Mouse (Mus musculus): ENCODE data around the gene Tmbim7.
"Not testable (repeated sequence)": the region's sequence is repeated elsewhere in the genome, so short reads cannot be mapped to it uniquely, and the experiment has no call there.

The Tmbim7 gene

DNA sequence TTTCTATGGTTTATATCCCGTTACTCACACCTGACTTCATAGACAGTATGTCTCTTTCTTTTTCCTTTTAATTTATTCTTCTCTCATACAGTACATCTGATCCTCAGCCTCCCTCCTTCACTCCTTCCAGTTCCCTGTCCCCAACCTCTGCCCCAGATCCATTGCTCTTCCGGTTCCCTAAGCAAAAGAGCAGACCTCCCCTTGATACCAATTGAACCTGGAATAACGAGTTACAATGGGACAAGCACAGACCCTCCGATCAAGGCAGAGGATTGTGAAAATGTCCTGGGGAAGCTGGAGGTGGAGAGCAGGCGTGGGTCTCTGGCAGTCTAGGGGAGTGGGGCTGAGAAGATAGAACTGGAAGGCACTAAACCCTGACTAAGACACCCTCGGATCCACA, at the start of gene Tmbim7:
Gene Tmbim7 (plus strand): TSS at position 301 of the 400 bp plus-strand sequence.
- no peak for DNase-seq (ENCODE audit: low spot score)

GRCm38 (mm10) chr5:3607114-3607513, 43.9 kb upstream of the Tmbim7 start:
- no peak for DNase-seq (ENCODE audit: low spot score)

- DNase-seq (ENCODE audit: low spot score), result no peak
Measured at GRCm38 (mm10) chr5:3609241-3609640, 41.7 kb upstream of the Tmbim7 start.

GRCm38 (mm10) chr5:3611835-3612234, 39.1 kb upstream of the Tmbim7 start:
- DNase-seq (ENCODE audit: low spot score), result not testable (repeated sequence)

GRCm38 (mm10) chr5:3620486-3620885, 30.5 kb upstream of the Tmbim7 start:
- no peak for DNase-seq (ENCODE audit: low spot score)

DNA sequence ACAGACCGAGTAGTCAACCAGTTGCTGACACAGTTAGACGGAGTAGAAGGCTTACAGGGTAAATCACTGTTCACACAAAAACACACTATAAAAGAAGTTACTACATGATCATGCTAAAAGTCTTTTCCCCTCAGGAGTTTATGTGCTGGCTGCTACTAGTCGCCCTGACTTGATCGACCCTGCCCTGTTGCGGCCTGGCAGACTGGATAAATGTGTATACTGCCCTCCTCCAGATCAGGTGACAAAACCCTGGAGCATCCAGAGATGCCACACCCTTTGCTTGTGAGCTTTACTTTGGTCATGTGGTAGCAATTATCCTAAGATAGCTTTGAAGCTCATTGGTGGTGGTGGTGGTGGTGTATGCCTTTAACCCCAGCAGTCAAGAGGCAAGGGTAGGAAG, 20.9 kb upstream of the Tmbim7 start:
- no peak for DNase-seq (ENCODE audit: low spot score)

DNA sequence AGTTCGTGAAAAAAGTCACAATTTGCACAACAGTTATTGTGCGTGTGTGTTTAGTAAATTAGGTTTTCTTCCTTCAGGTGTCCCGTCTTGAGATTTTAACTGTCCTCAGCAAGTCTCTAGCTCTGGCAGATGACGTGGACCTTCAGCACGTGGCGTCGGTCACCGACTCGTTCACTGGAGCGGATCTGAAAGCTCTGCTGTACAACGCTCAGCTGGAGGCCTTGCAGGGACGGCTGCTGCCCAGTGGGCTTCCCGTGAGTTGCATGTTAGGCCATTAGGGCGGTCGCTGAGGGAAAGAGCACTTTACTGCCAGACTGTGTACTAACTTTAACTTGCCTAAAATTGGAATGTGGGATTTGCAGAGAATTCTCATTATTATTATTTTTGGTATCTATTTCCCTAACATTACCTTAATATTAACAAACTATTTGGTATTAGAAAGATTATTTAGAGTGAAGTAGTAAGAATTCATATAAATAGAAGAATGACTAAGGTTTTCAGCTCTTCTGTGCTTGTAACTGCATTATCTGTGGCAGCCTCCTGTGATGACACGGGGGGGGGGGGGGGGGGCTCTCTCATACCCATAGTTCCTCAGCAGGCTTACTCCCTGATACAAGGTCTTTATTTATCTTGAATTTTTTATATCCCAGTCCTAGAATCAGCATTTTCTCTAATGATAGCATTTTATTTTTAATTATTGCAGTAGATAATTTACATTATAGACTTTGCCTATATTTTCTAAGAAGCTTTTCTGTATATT, 19.3 kb upstream of the Tmbim7 start:
- no peak for DNase-seq (ENCODE audit: low spot score)

- DNase-seq (ENCODE audit: low spot score), result no peak
Measured at GRCm38 (mm10) chr5:3632285-3632684, 18.7 kb upstream of the Tmbim7 start.

DNA sequence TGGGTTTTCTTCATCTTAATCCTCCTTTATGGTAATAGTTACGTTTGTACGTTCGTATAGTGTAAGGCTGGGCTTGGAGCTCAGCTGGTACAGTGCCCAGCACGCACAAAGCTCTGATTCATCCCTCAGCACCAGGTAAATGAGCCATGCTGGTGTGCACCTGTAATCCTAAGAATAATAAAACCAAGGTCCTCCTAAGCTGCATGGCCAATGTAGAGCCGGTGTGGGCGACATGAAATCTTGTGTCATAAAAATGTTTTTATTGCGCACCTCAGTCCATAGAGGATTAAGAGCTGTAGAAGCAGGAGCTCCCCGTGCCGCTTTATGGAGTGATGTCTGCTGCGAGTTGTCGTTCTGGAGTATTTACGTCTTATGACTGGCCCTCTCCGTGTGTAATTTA, 17.7 kb upstream of the Tmbim7 start:
- DNase-seq (ENCODE audit: low spot score), result no peak

DNA sequence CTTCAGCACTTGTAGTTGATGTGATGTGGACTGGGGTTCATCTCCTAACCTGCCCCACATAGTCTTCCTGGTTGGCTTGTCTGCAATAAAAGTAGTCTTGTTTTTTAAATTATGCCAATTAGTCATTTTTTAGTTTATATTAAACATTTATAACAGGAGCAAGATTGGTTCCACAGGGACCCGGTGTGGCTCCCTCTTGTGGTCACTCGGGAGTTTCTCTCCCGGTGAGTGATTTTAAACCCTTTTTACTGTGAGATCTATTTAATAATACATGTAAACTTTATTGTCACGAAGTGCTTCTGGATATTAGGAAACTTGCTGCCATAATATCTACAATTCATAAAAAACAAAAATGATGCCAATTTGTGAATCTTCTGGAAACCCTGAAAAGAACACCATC, 17.0 kb upstream of the Tmbim7 start:
- no peak for DNase-seq (ENCODE audit: low spot score)

- DNase-seq (ENCODE audit: low spot score), result no peak
Measured at GRCm38 (mm10) chr5:3635286-3635685, 15.7 kb upstream of the Tmbim7 start.

DNA sequence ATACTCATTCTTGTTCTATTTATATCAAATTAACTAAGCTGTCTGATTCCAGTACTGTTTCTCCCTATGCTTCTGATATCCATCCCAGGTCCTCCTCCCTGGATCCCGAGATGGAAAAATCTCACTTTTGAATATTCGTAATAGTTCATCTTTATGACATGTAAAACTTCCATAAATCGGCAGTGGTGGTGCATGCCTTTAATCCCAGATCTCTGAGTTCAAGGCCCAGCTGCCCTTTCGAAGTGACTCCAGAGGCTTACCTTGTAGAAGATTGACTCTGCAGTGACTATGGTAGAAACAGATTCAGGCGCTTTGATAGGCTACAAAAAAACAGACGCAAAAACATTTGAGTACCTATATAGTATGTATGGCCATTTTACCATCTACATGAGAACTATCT, 6.4 kb upstream of the Tmbim7 start:
- DNase-seq (ENCODE audit: low spot score), result no peak

DNA sequence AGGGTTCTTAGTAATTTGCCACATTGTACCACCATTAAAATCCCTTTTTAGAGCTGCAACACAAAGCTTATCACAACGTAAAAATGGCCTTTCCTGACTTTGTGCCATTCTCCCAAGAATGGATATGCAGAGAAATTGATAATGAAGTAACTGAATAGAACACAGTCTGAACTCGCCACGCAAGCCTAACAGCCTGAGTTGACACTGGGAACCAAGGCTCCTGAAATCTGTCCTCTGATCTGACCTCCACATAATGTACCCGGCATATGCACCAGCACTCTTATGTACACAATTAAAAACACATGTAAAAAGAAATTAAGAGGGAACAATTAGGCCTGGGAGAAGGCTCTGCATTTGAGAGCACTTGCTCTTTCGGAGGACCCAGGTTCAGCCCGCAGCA, 5.7 kb upstream of the Tmbim7 start:
- DNase-seq (ENCODE audit: low spot score), result no peak

GRCm38 (mm10) chr5:3646539-3646938, 4.4 kb upstream of the Tmbim7 start:
- DNase-seq (ENCODE audit: low spot score), result no peak

GRCm38 (mm10) chr5:3646991-3647707, 3.8 kb upstream of the Tmbim7 start:
- DNase-seq (ENCODE audit: low spot score), result peak; percentile 44

DNA sequence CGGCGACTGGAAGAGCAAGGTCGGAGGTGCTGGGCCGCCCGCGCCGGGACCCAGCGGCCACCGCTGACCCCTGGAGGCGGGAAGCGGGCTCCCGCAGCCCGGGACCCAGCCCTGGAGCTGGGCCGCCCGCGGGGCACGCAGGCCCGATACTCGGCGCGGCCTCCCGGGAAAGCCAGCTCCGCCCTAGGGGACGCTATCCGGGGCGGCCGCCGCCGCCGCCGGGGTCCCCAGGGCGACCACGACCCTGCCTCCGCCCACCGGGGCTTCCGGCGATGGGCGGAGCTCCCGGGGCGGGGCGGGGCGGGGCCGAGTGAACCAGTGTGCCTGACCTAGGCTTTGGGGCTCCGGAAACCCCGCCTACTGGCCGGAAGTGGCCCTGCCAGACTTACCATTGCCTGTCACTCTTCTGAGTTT, 3.3 kb upstream of the Tmbim7 start:
- peak; percentile 89 for DNase-seq (ENCODE audit: low spot score)

DNA sequence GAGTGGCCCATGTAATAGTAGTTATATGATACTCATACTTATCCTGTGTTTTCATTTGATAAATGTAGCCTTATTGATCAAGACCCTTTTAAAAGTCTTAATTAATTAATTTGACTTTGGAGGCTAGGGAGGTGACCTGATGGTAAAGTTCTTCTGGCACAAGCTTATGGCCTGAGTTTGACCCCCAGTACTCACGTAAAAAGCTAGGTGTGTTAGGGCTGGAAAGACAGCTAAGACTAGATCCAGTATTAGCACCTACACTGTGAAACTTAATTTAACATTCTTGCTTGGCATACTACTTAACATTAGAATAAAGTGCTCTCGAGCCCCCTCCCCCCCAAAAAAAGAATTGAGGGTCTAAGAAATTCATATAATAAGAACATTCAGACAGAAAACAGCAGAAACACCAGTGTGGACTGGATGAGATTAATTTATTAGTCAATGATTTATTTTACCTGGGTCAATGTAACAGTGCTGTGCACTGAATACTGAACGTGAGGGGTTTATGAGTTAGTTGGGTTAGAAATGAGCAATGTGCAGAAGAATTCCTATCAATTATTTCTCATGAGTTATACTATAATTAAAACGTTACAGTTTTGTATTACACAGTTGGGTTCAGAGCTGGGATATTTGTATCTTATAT, 2.7 kb upstream of the Tmbim7 start:
- DNase-seq (ENCODE audit: low spot score), result no peak

GRCm38 (mm10) chr5:3648849-3649210, 2.2 kb upstream of the Tmbim7 start:
- no peak for DNase-seq (ENCODE audit: low spot score)

GRCm38 (mm10) chr5:3651621-3652020, 640 bp downstream of the Tmbim7 start:
- no peak for DNase-seq (ENCODE audit: low spot score)

DNA sequence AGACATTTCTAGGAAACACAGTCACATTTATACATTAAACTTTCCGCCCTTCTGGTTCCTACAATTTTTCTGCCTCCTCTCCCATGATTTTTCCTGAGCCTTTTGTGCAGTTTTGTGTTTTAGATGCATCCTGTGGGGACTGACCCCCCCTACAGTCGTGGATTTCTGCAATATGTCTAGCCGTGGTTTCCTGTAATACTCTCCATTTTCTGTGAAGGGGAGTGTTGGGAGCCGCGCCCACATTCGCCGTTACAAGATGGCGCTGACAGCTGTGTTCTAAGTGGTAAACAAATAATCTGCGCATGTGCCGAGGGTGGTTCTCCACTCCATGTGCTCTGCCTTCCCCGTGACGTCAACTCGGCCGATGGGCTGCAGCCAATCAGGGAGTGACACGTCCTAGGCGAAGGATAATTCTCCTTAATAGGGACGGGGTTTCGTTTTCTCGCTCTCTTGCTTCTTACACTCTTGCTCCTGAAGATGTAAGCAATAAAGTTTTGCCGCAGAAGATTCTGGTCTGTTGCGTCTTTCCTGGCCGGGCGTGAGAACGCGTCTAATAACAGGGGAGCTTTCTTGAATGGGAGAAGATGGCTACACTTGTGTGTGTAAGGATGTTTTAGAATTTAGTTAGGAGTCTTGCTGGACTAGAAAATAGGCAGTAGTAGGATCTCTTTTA, 2.1 kb downstream of the Tmbim7 start:
- DNase-seq (ENCODE audit: low spot score), result not testable (repeated sequence)

- no peak for DNase-seq (ENCODE audit: low spot score)
Measured at GRCm38 (mm10) chr5:3653801-3654200, 2.8 kb downstream of the Tmbim7 start.

DNA sequence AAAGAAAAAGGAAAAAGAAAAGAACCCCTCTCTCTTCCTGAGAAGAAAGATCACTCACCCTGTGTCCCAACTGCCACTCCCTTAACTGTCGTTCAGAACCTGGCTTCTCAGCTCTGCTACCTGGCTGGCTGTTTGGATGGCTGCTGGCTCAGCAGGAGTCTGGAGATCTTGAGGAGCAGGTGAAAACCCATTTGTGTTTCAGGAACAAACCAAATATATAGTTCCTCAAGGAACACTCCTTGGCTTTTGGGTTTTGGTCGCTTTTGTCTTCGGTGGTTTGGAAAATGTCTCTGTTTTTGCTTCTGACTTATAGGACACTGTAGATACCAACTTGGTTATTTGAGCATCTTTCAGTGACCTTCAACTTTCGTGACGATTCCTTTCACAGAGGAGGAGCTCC, 6.1 kb downstream of the Tmbim7 start, which contains the start of gene Gatad1:
Gene Gatad1 (minus strand): TSS at position 101 of the 400 bp plus-strand sequence.
- DNase-seq (ENCODE audit: low spot score), result no peak

DNA sequence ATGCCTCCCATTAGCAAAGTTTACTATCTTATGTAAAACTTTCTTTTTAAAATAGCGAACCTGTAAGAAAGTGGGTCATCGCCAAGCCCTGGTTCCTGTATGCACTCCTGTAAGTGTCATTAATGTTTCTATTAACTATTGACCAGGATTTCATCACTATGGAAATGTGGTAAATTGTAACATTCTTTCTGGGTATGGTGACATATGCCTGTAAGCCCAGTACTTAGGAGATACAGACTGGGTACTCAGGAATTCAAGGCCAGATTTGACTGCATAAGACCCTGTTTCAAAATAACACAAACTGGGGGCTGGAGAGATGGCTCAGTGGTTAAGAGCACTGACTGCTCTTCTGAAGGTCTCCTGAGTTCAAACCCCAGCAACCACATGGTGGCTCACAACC, 14.2 kb downstream of the Tmbim7 start:
- no peak for DNase-seq (ENCODE audit: low spot score)
